Mouse (Mus musculus) hindbrain, embryonic 10.5 days (tissue): ENCODE measurements around the gene Sema4b. TPM values are rescaled to one million over a fixed set of nuclear protein-coding genes. Genes with fewer than 3 reads are reported as not detected.

Experiments
- DNase-seq: peaks from one replicate; pipeline ENCODE4 v3.0.0-alpha.2; 2017; ENCODE audit warnings: low spot score
- H3K27ac ChIP-seq: fragments of 300-500 bp; sonication (generic); 2 replicates; pipeline ENCODE4 v1.5.1; 2016; ENCODE audit warnings: mild to moderate bottlenecking, moderate library complexity
- H3K27me3 ChIP-seq: fragments of 300-500 bp; sonication (generic); 2 replicates; pipeline ENCODE4 v1.6.1; 2016; ENCODE audit warnings: mild to moderate bottlenecking; ENCODE audit not compliant: poor library complexity, insufficient read depth, severe bottlenecking
- H3K36me3 ChIP-seq: fragments of 300-500 bp; sonication (generic); 2 replicates; pipeline ENCODE4 v1.6.1; 2016; ENCODE audit warnings: mild to moderate bottlenecking, moderate library complexity
- H3K4me1 ChIP-seq: fragments of 300-500 bp; sonication (generic); replicated peaks from 2 replicates; pipeline ENCODE4 v1.6.1; 2016; ENCODE audit warnings: mild to moderate bottlenecking
- H3K4me3 ChIP-seq: fragments of 300-500 bp; sonication (generic); 2 replicates; pipeline ENCODE4 v1.5.1; 2016; ENCODE audit warnings: mild to moderate bottlenecking, moderate library complexity
- H3K9me3 ChIP-seq: fragments of 300-500 bp; sonication (generic); 2 replicates; pipeline ENCODE4 v1.6.1; 2016; ENCODE audit warnings: mild to moderate bottlenecking, moderate library complexity
- WGBS: fragments of 180-500 bp; shearing (Covaris S2); methylation state at CpG from one replicate; pipeline ENCODE4 v1.1.7; 2016; 5-methylcytosine and 5-hydroxymethylcytosine counted together
- polyA plus RNA-seq: library from polyadenylated mRNA; unstranded; fragments of >200 nt; fragmentation: Nextera tagmentation; extraction: Ambion mirVana; gene quantifications from 2 replicates; pipeline ENCODE4 v1.2.1, GENCODE M21; 2016

Sema4b gene
- polyA plus RNA-seq, 1 experiment from 2014 or later = 17.5 TPM

GRCm38 (mm10) chr7:80214459-80214858 is 27.8 kb downstream of the Sema4b start:
- Histone ChIP-seq H3K36me3 (peaks cover 67% of the 10 kb centered on the region), H3K4me1 (peaks cover 29% of the 10 kb centered on the region; the same call in 1 of the 2 replicates), H3K4me3 (no peak overlapping the region), H3K27me3 (no peaks in the 10 kb centered on the region), H3K9me3 (no peaks in the 10 kb centered on the region), H3K27ac (peak overlapping the region; percentile 88)
- DNase-seq = no peak
- WGBS = 85% methylated on average over 8 of the region's 8 CpGs

GRCm38 (mm10) chr7:80215398-80215797 is 28.8 kb downstream of the Sema4b start:
- Histone ChIP-seq H3K4me1 (peaks cover 22% of the 10 kb centered on the region; the same call in 1 of the 2 replicates), H3K27ac (peak overlapping the region; percentile 88), H3K9me3 (no peaks in the 10 kb centered on the region), H3K36me3 (peaks cover 77% of the 10 kb centered on the region), H3K27me3 (no peaks in the 10 kb centered on the region), H3K4me3 (no peak overlapping the region)
- peak; percentile 77 for DNase-seq
- WGBS = 28% methylated on average over 4 of the region's 4 CpGs

- Histone ChIP-seq H3K9me3 (no peaks in the 10 kb centered on the region), H3K27me3 (no peaks in the 10 kb centered on the region), H3K27ac (peak overlapping the region; percentile 54; the same call in 1 of the 2 replicates), H3K4me3 (no peak overlapping the region), H3K36me3 (peaks cover 87% of the 10 kb centered on the region), H3K4me1 (peaks cover 22% of the 10 kb centered on the region; the same call in 1 of the 2 replicates)
- no peak for DNase-seq
- WGBS = 74% methylated on average over 8 of the region's 8 CpGs
Measured at GRCm38 (mm10) chr7:80216566-80216965, 29.9 kb downstream of the Sema4b start.

- 92% methylated on average over 9 of the region's 9 CpGs for WGBS
- Histone ChIP-seq H3K9me3 (no peaks in the 10 kb centered on the region), H3K36me3 (peaks cover 89% of the 10 kb centered on the region)
Measured at GRCm38 (mm10) chr7:80218666-80219065, 32.0 kb downstream of the Sema4b start.

GRCm38 (mm10) chr7:80220237-80220797 is 33.7 kb downstream of the Sema4b start:
- H3K4me1 ChIP-seq = peaks cover 14% of the 10 kb centered on the region; the same call in 1 of the 2 replicates
- H3K27me3 ChIP-seq = no peaks in the 10 kb centered on the region
- H3K36me3 ChIP-seq = peaks cover 94% of the 10 kb centered on the region
- DNase-seq = no peak
- no peak overlapping the region for H3K4me3 ChIP-seq
- H3K27ac ChIP-seq = no peak overlapping the region
- 97% methylated on average over 9 of the region's 9 CpGs for WGBS
- H3K9me3 ChIP-seq = no peaks in the 10 kb centered on the region

More at GRCm38 (mm10) chr7:80218666-80219065, 32.0 kb downstream of the Sema4b start:
- DNase-seq = no peak
- H3K4me3 ChIP-seq = no peak overlapping the region
- H3K27me3 ChIP-seq = no peaks in the 10 kb centered on the region
- no peak overlapping the region for H3K27ac ChIP-seq
- peaks cover 22% of the 10 kb centered on the region; the same call in 1 of the 2 replicates for H3K4me1 ChIP-seq

- no peak for DNase-seq
- Histone ChIP-seq H3K27ac (no peak overlapping the region), H3K4me1 (peaks cover 5% of the 10 kb centered on the region; the same call in 1 of the 2 replicates), H3K4me3 (no peak overlapping the region), H3K36me3 (peaks cover 94% of the 10 kb centered on the region), H3K27me3 (no peaks in the 10 kb centered on the region), H3K9me3 (no peaks in the 10 kb centered on the region)
- 93% methylated on average over 4 of the region's 4 CpGs for WGBS
Measured at GRCm38 (mm10) chr7:80221179-80221750, 34.6 kb downstream of the Sema4b start.

GRCm38 (mm10) chr7:80227065-80227464 is 40.4 kb downstream of the Sema4b start:
- Histone ChIP-seq H3K4me1 (peaks cover 23% of the 10 kb centered on the region), H3K27me3 (peaks cover 10% of the 10 kb centered on the region; the same call in 1 of the 2 replicates), H3K36me3 (peaks cover 61% of the 10 kb centered on the region), H3K4me3 (no peak overlapping the region), H3K27ac (no peak overlapping the region), H3K9me3 (no peaks in the 10 kb centered on the region)
- no peak for DNase-seq
- 94% methylated on average over 4 of the region's 4 CpGs for WGBS

GRCm38 (mm10) chr7:80230196-80230595 is 43.6 kb downstream of the Sema4b start:
- no peaks in the 10 kb centered on the region for H3K9me3 ChIP-seq
- H3K4me3 ChIP-seq = no peak overlapping the region
- WGBS = 57% methylated on average over 6 of the region's 6 CpGs

GRCm38 (mm10) chr7:80231971-80232488 is 45.4 kb downstream of the Sema4b start:
- WGBS = under 1% methylated on average over 29 of the region's 29 CpGs
- peaks cover 47% of the 10 kb centered on the region for H3K4me1 ChIP-seq
- peaks cover 10% of the 10 kb centered on the region; the same call in 1 of the 2 replicates for H3K27me3 ChIP-seq
- no peaks in the 10 kb centered on the region for H3K9me3 ChIP-seq
- no peak for DNase-seq
- H3K36me3 ChIP-seq = peaks cover 15% of the 10 kb centered on the region
- H3K27ac ChIP-seq = peak overlapping the region; percentile 84
- H3K4me3 ChIP-seq = peak overlapping the region; percentile 80

More at GRCm38 (mm10) chr7:80230196-80230595, 43.6 kb downstream of the Sema4b start:
- H3K27ac ChIP-seq = no peak overlapping the region
- H3K27me3 ChIP-seq = peaks cover 10% of the 10 kb centered on the region; the same call in 1 of the 2 replicates
- peaks cover 34% of the 10 kb centered on the region for H3K36me3 ChIP-seq
- no peak for DNase-seq
- H3K4me1 ChIP-seq = peaks cover 46% of the 10 kb centered on the region

- DNase-seq = peak; percentile 96
- Histone ChIP-seq H3K36me3 (peaks cover 14% of the 10 kb centered on the region), H3K4me1 (peaks cover 47% of the 10 kb centered on the region), H3K27ac (peak within 1 kb of the TSS; percentile 84), H3K4me3 (peak within 1 kb of the TSS; percentile 80), H3K9me3 (no peaks in the 10 kb centered on the region), H3K27me3 (peaks cover 10% of the 10 kb centered on the region; the same call in 1 of the 2 replicates)
- WGBS = under 1% methylated on average over 56 of the region's 56 CpGs
Measured at GRCm38 (mm10) chr7:80232489-80233029, 45.9 kb downstream of the Sema4b start, which contains the start of the genes Cib1 and Gdpgp1. TSS of gene Cib1 (minus strand) at chr7:80232813. TSS of gene Gdpgp1 (plus strand) at chr7:80232865.

- H3K36me3 ChIP-seq = peaks cover 16% of the 10 kb centered on the region
- no peak overlapping the region for H3K27ac ChIP-seq
- WGBS = 82% methylated on average over 9 of the region's 9 CpGs
- H3K4me3 ChIP-seq = peak overlapping the region; percentile 80
- no peaks in the 10 kb centered on the region for H3K9me3 ChIP-seq
- peaks cover 10% of the 10 kb centered on the region; the same call in 1 of the 2 replicates for H3K27me3 ChIP-seq
- H3K4me1 ChIP-seq = peaks cover 47% of the 10 kb centered on the region
- no peak for DNase-seq
Measured at GRCm38 (mm10) chr7:80233799-80234198, 47.2 kb downstream of the Sema4b start.

GRCm38 (mm10) chr7:80238542-80238941 is 51.9 kb downstream of the Sema4b start:
- Histone ChIP-seq H3K27me3 (no peaks in the 10 kb centered on the region), H3K36me3 (peaks cover 47% of the 10 kb centered on the region), H3K27ac (no peak overlapping the region), H3K4me1 (peaks cover 11% of the 10 kb centered on the region), H3K9me3 (no peaks in the 10 kb centered on the region), H3K4me3 (no peak overlapping the region)
- WGBS = 91% methylated on average over 10 of the region's 10 CpGs
- no peak for DNase-seq

GRCm38 (mm10) chr7:80241661-80242060 is 55.0 kb downstream of the Sema4b start:
- Histone ChIP-seq H3K27ac (no peak overlapping the region), H3K27me3 (no peaks in the 10 kb centered on the region), H3K4me1 (no peaks in the 10 kb centered on the region; the same call in 1 of the 2 replicates), H3K9me3 (no peaks in the 10 kb centered on the region), H3K4me3 (no peak overlapping the region), H3K36me3 (peaks cover 47% of the 10 kb centered on the region)
- WGBS = 93% methylated on average over 4 of the region's 4 CpGs
- DNase-seq = no peak
